8 mouse cellular contexts compared by ENCODE assay signal in genomic region chr5:110639459-110639858, GRCm38 (mm10). TPM values are rescaled to one million over a fixed set of nuclear protein-coding genes. Genes with fewer than 3 reads are reported as not detected.
DNase-seq lines count a peak whose midpoint lies in the region; ATAC-seq lines count a peak whose summit lies in the region.

No protein-coding gene starts in this region.

- no peak overlapping the region for H3K27ac ChIP-seq in hindbrain, embryonic 15.5 days (replicated peaks)

- DNase-seq in NIH3T3 (ENCODE audit: low read depth) = peak; percentile 89
- DNase-seq in c-Kit-positive CD71-positive TER-119-positive erythroid progenitor cells, embryonic 14.5 days (ENCODE audit: low spot score) = peak; percentile 75
- peak; percentile 62 to 69 for DNase-seq in frontal cortex, postnatal 10 days (ENCODE audit: low spot score in 2 of 2)
- DNase-seq in left cerebral cortex, adult 11 months (ENCODE audit: low spot score) = peak; percentile 67
- peak; percentile 72 for DNase-seq in lung, postnatal 25 days (ENCODE audit: low spot score)
- DNase-seq in right cerebral cortex, adult 18-20 months = peak; percentile 86
- DNase-seq in urinary bladder, postnatal 25 days (ENCODE audit: low spot score) = peak; percentile 46

- no peak overlapping the region for H3K4me2 ChIP-seq in hindbrain, embryonic 15.5 days

- ATAC-seq in hindbrain, embryonic 15.5 days (ENCODE audit: low FRiP score, low read depth) = 0 out of 2 replicates have a peak, but pooled peaks have one; percentile 28

- no peaks in the 10 kb centered on the region for H3K36me3 ChIP-seq in hindbrain, embryonic 15.5 days

- no peak overlapping the region for H3K9ac ChIP-seq in hindbrain, embryonic 15.5 days

- H3K4me3 ChIP-seq in hindbrain, embryonic 15.5 days = no peak overlapping the region

- H3K9me3 ChIP-seq in hindbrain, embryonic 15.5 days = no peaks in the 10 kb centered on the region

- 25% methylated on average over 12 of the region's 12 CpGs for WGBS in hindbrain, embryonic 15.5 days

- H3K4me1 ChIP-seq in hindbrain, embryonic 15.5 days (replicated peaks) = peaks cover 3% of the 10 kb centered on the region; the same call in 1 of the 2 replicates

- no peaks in the 10 kb centered on the region for H3K27me3 ChIP-seq in hindbrain, embryonic 15.5 days

RNA-seq across cellular contexts. Expression of gene Noc4l, which starts 13.8 kb away (rescaled TPM):
- 42.7 and 46.1 TPM in 2 replicates for polyA plus RNA-seq in hindbrain, embryonic 15.5 days (2015; fragmentation: Nextera tagmentation; extraction: Ambion mirVana)

RNA-seq across cellular contexts. Expression of gene Ddx51, which starts 13.8 kb away (rescaled TPM):
- polyA plus RNA-seq in hindbrain, embryonic 15.5 days (2015; fragmentation: Nextera tagmentation; extraction: Ambion mirVana) = 18.7 and 19.3 TPM in 2 replicates
